Mouse (Mus musculus) cerebellum, postnatal 4 days (tissue): ENCODE measurements around the gene 2310046K23Rik.
"Not testable (repeated sequence)": the region's sequence is repeated elsewhere in the genome, so short reads cannot be mapped to it uniquely, and the experiment has no call there.

ENCODE experiments used
- DNase-seq, 2 experiments: peaks; one replicate each; pipeline ENCODE4 v3.0.0; 2022; ENCODE audit warnings: low spot score in 2 of 2, mixed read lengths in 1 of 2

The 2310046K23Rik gene

GRCm38 (mm10) chr3:92534411-92534810, at the start of gene 2310046K23Rik:
Gene 2310046K23Rik, minus strand, starts transcription at chr3:92534511.
- no peak for DNase-seq

GRCm38 (mm10) chr3:92583164-92583826, 49.0 kb upstream of the 2310046K23Rik start:
- DNase-seq: no peak

- DNase-seq: no peak
These were observed 45.2 kb upstream of the 2310046K23Rik start for GRCm38 (mm10) chr3:92579508-92579907.

- no peak for DNase-seq
These were observed 44.5 kb upstream of the 2310046K23Rik start for GRCm38 (mm10) chr3:92578652-92579413.

GRCm38 (mm10) chr3:92573449-92574041, 39.2 kb upstream of the 2310046K23Rik start, which contains the start of gene Ivl:
Gene Ivl, minus strand, starts transcription at chr3:92573735.
- no peak for DNase-seq

- no peak for DNase-seq
These were observed 38.3 kb upstream of the 2310046K23Rik start for GRCm38 (mm10) chr3:92572514-92573155.

- DNase-seq: no peak
These were observed 34.4 kb upstream of the 2310046K23Rik start for GRCm38 (mm10) chr3:92568752-92569151.

GRCm38 (mm10) chr3:92565418-92565817, 31.1 kb upstream of the 2310046K23Rik start:
- no peak for DNase-seq

- DNase-seq: no peak
These were observed 22.0 kb downstream of the 2310046K23Rik start for GRCm38 (mm10) chr3:92512325-92512724.

GRCm38 (mm10) chr3:92510786-92511185, 23.5 kb downstream of the 2310046K23Rik start:
- no peak for DNase-seq

- DNase-seq: no peak
These were observed 26.1 kb downstream of the 2310046K23Rik start for GRCm38 (mm10) chr3:92508185-92508584.

GRCm38 (mm10) chr3:92503528-92503927, 30.8 kb downstream of the 2310046K23Rik start:
- DNase-seq: no peak

- no peak for DNase-seq
These were observed 33.9 kb downstream of the 2310046K23Rik start, which contains the start of gene Sprr4 for GRCm38 (mm10) chr3:92500393-92500792. Gene Sprr4, minus strand, starts transcription at chr3:92500493.

- not testable (repeated sequence) for DNase-seq
These were observed 44.0 kb downstream of the 2310046K23Rik start for GRCm38 (mm10) chr3:92490262-92490661.

GRCm38 (mm10) chr3:92486307-92486706, 48.0 kb downstream of the 2310046K23Rik start:
- DNase-seq: no peak

GRCm38 (mm10) chr3:92485863-92486262, 48.4 kb downstream of the 2310046K23Rik start, which contains the start of gene Sprr1a:
Gene Sprr1a, minus strand, starts transcription at chr3:92485895.
- DNase-seq: no peak
